Mouse (Mus musculus): Measurements from ENCODE around the gene Socs1. TPM values are rescaled to one million over a fixed set of nuclear protein-coding genes. Genes with fewer than 3 reads are reported as not detected.

Socs1 gene
- polyA plus RNA-seq, 1 experiment from 2014 or later = 7.4 TPM

- Histone ChIP-seq H3K4me2 (ENCODE audit: low read length) (no peak overlapping the region), H3K27ac (no peak overlapping the region), H3K27me3 (ENCODE audit: insufficient read depth, low read length) (no peaks in the 10 kb centered on the region), H3K9ac (ENCODE audit: low read depth, low read length) (no peak overlapping the region), H3K4me1 (replicated peaks; ENCODE audit: insufficient read depth, low read length) (peaks cover 4% of the 10 kb centered on the region; the same call in 1 of the 2 replicates), H3K9me3 (replicated peaks; ENCODE audit: low read length) (no peaks in the 10 kb centered on the region), H3K4me3 (replicated peaks; ENCODE audit: low read depth, low read length) (no peak overlapping the region), H3K36me3 (ENCODE audit: insufficient read depth, low read length) (no peaks in the 10 kb centered on the region)
- ATAC-seq (replicated peaks; ENCODE audit: low FRiP score, low read depth) = no peak; the same call in 1 of the 2 replicates
- WGBS = 60% methylated on average over 5 of the region's 5 CpGs
- no peak for DNase-seq (ENCODE audit: low spot score)
- TF ChIP-seq CTCF (IDR thresholded peaks at IDR 0.05; ENCODE audit: low read depth) = no peak
These were observed 7.7 kb downstream of the Socs1 start for GRCm38 (mm10) chr16:10777579-10778160.

GRCm38 (mm10) chr16:10776322-10776721, 9.0 kb downstream of the Socs1 start:
- H3K9me3 ChIP-seq (replicated peaks; ENCODE audit: low read length) = no peaks in the 10 kb centered on the region
- no peaks in the 10 kb centered on the region for H3K36me3 ChIP-seq (ENCODE audit: insufficient read depth, low read length)
- no peaks in the 10 kb centered on the region for H3K27me3 ChIP-seq (ENCODE audit: insufficient read depth, low read length)
- no peak overlapping the region for H3K4me3 ChIP-seq (replicated peaks; ENCODE audit: low read depth, low read length)
- 22% methylated on average over 7 of the region's 7 CpGs for WGBS
- DNase-seq (ENCODE audit: low spot score) (no peak), ATAC-seq (replicated peaks; ENCODE audit: low FRiP score, low read depth) (no peak)
- H3K4me1 ChIP-seq (replicated peaks; ENCODE audit: insufficient read depth, low read length) = no peaks in the 10 kb centered on the region; the same call in 1 of the 2 replicates
- H3K27ac ChIP-seq = no peak overlapping the region
- TF ChIP-seq CTCF (IDR thresholded peaks at IDR 0.05; ENCODE audit: low read depth) = no peak
- H3K9ac ChIP-seq (ENCODE audit: low read depth, low read length) = no peak overlapping the region
- H3K4me2 ChIP-seq (ENCODE audit: low read length) = no peak overlapping the region

GRCm38 (mm10) chr16:10774726-10775125, 10.6 kb downstream of the Socs1 start:
- H3K27ac ChIP-seq = no peak overlapping the region
- WGBS = 72% methylated on average over 4 of the region's 4 CpGs
- no peaks in the 10 kb centered on the region for H3K9me3 ChIP-seq (replicated peaks; ENCODE audit: low read length)
- DNase-seq (ENCODE audit: low spot score) (no peak), ATAC-seq (replicated peaks; ENCODE audit: low FRiP score, low read depth) (no peak)
- H3K4me2 ChIP-seq (ENCODE audit: low read length) = no peak overlapping the region
- no peak for TF ChIP-seq CTCF (IDR thresholded peaks at IDR 0.05; ENCODE audit: low read depth)
- no peaks in the 10 kb centered on the region for H3K4me1 ChIP-seq (replicated peaks; ENCODE audit: insufficient read depth, low read length)
- H3K36me3 ChIP-seq (ENCODE audit: insufficient read depth, low read length) = no peaks in the 10 kb centered on the region
- no peaks in the 10 kb centered on the region for H3K27me3 ChIP-seq (ENCODE audit: insufficient read depth, low read length)
- H3K9ac ChIP-seq (ENCODE audit: low read depth, low read length) = no peak overlapping the region
- no peak overlapping the region for H3K4me3 ChIP-seq (replicated peaks; ENCODE audit: low read depth, low read length)

- Histone ChIP-seq H3K4me3 (replicated peaks; ENCODE audit: low read depth, low read length) (no peak overlapping the region), H3K27me3 (ENCODE audit: insufficient read depth, low read length) (no peaks in the 10 kb centered on the region), H3K9me3 (replicated peaks; ENCODE audit: low read length) (no peaks in the 10 kb centered on the region), H3K4me1 (replicated peaks; ENCODE audit: insufficient read depth, low read length) (no peaks in the 10 kb centered on the region), H3K4me2 (ENCODE audit: low read length) (no peak overlapping the region), H3K9ac (ENCODE audit: low read depth, low read length) (no peak overlapping the region), H3K27ac (no peak overlapping the region), H3K36me3 (ENCODE audit: insufficient read depth, low read length) (no peaks in the 10 kb centered on the region)
- ATAC-seq (replicated peaks; ENCODE audit: low FRiP score, low read depth) (no peak), DNase-seq (ENCODE audit: low spot score) (no peak)
- 82% methylated on average over 8 of the region's 8 CpGs for WGBS
- no peak for TF ChIP-seq CTCF (IDR thresholded peaks at IDR 0.05; ENCODE audit: low read depth)
These were observed 11.8 kb downstream of the Socs1 start for GRCm38 (mm10) chr16:10773543-10773942.

GRCm38 (mm10) chr16:10771769-10772510, 13.4 kb downstream of the Socs1 start:
- no peak overlapping the region for H3K4me2 ChIP-seq (ENCODE audit: low read length)
- no peaks in the 10 kb centered on the region for H3K9me3 ChIP-seq (replicated peaks; ENCODE audit: low read length)
- H3K36me3 ChIP-seq (ENCODE audit: insufficient read depth, low read length) = no peaks in the 10 kb centered on the region
- TF ChIP-seq CTCF (IDR thresholded peaks at IDR 0.05; ENCODE audit: low read depth) = no peak
- no peak for DNase-seq (ENCODE audit: low spot score)
- H3K27me3 ChIP-seq (ENCODE audit: insufficient read depth, low read length) = no peaks in the 10 kb centered on the region
- H3K4me3 ChIP-seq (replicated peaks; ENCODE audit: low read depth, low read length) = no peak overlapping the region
- H3K4me1 ChIP-seq (replicated peaks; ENCODE audit: insufficient read depth, low read length) = no peaks in the 10 kb centered on the region
- no peak for ATAC-seq (replicated peaks; ENCODE audit: low FRiP score, low read depth)
- 71% methylated on average over 19 of the region's 19 CpGs for WGBS
- H3K9ac ChIP-seq (ENCODE audit: low read depth, low read length) = no peak overlapping the region
- H3K27ac ChIP-seq = no peak overlapping the region

- TF ChIP-seq CTCF (IDR thresholded peaks at IDR 0.05; ENCODE audit: low read depth) = no peak
- no peak for ATAC-seq (replicated peaks; ENCODE audit: low FRiP score, low read depth)
- WGBS = 38% methylated on average over 4 of the region's 4 CpGs
These were observed 14.6 kb downstream of the Socs1 start for GRCm38 (mm10) chr16:10770531-10771325.

More at GRCm38 (mm10) chr16:10770531-10771325, 14.6 kb downstream of the Socs1 start:
- H3K36me3 ChIP-seq (ENCODE audit: insufficient read depth, low read length) = no peaks in the 10 kb centered on the region
- no peaks in the 10 kb centered on the region for H3K9me3 ChIP-seq (replicated peaks; ENCODE audit: low read length)
- no peak overlapping the region for H3K9ac ChIP-seq (ENCODE audit: low read depth, low read length)
- DNase-seq (ENCODE audit: low spot score) = peak; percentile 53
- H3K27ac ChIP-seq = no peak overlapping the region
- no peaks in the 10 kb centered on the region for H3K4me1 ChIP-seq (replicated peaks; ENCODE audit: insufficient read depth, low read length)
- no peak overlapping the region for H3K4me3 ChIP-seq (replicated peaks; ENCODE audit: low read depth, low read length)
- no peak overlapping the region for H3K4me2 ChIP-seq (ENCODE audit: low read length)
- H3K27me3 ChIP-seq (ENCODE audit: insufficient read depth, low read length) = no peaks in the 10 kb centered on the region

Measured in kidney, postnatal 0 days (tissue).